Mouse (Mus musculus): ENCODE measurements around the gene Cnih3. TPM values are rescaled to one million over a fixed set of nuclear protein-coding genes. Genes with fewer than 3 reads are reported as not detected.

The Cnih3 gene
- total and polyA plus RNA-seq, 3 experiments, result 0.04 TPM; not detected in 2

DNA sequence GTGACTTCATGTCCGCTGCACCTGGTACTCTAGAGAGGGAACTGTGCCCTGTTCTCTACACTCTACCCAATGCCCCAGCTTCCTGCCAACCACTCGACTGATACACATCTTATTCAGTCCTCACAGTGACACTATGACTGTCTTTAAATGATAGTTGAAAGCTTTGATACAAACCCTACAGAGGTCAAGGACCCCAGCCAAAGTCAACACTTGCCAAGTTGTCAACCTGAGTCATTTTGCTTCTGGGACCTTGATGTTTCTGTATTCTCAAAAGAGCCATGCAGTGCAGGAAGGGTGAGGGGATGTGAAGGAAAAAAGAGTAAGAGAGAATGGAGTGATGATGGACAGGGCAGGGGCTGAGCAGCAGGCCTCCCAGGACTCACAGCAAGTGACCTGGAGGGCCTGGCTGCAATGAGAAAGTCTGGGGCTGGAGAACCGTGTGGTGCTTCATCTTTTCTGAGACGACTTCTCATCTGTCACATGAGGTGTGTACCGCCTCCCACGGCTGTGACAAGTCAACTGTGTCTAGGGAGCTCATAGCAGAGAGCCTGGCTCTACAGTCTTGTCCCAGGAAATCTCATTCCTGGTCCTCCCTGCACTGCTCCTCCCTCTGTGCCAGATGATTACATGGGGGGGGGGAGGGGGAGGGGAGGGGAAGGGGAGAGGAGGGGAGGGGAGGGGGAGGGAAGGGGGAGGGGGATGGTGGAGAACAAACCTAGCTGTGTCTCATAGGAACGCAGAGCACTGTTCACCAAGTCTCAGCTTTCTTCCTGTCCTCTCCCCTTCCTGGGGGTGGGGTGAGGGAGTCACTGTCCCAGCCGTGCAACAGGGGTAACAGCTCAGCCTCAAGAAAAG, 109.8 kb downstream of the Cnih3 start:
- no peak for DNase-seq
- no peaks in the 10 kb centered on the region for H3K79me2 ChIP-seq (replicated peaks; ENCODE audit: control insufficient read depth, insufficient read depth, low read length)
- WGBS, result 49% methylated on average over 8 of the region's 8 CpGs
- TF ChIP-seq EP300 (IDR thresholded peaks at IDR 0.05; ENCODE audit: insufficient read depth, low read depth, low read length) (no peak), CTCF (IDR thresholded peaks at IDR 0.05) (no peak), POLR2A (IDR thresholded peaks at IDR 0.05; ENCODE audit: insufficient read depth, low read depth, low read length) (no peak)
- no peaks in the 10 kb centered on the region for H3K4me1 ChIP-seq (ENCODE audit: control insufficient read depth, insufficient read depth, low read length)
- H3K9ac ChIP-seq (ENCODE audit: low read depth, low read length), result no peak overlapping the region
- no peaks in the 10 kb centered on the region for H3K36me3 ChIP-seq (ENCODE audit: control insufficient read depth, insufficient read depth, low read length)
- H3K27ac ChIP-seq, result no peak overlapping the region
- no peak overlapping the region for H3K4me3 ChIP-seq
- H3K27me3 ChIP-seq (ENCODE audit: control insufficient read depth, insufficient read depth, low read length), result no peaks in the 10 kb centered on the region
- intact Hi-C loops (cut with DNase I), result loop anchor here (5.0 kb wide), 1 partner anchor 85 kb away; no protein-coding TSS in a partner anchor

DNA sequence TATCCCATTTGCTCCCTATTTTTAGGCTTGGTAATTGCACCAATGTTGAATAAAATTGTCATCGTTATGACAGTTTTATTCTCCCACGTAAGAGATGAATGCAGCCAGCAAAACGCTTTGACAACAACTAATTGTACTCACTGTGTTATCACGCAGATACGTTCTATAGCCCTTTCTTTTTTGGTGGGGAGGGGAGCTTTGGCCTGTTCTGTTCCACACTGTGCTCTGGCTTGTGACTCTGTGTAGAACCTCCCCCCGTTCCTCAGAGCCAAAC, 110.4 kb downstream of the Cnih3 start:
- Histone ChIP-seq H3K79me2 (replicated peaks; ENCODE audit: control insufficient read depth, insufficient read depth, low read length) (no peaks in the 10 kb centered on the region), H3K27ac (no peak overlapping the region), H3K36me3 (ENCODE audit: control insufficient read depth, insufficient read depth, low read length) (no peaks in the 10 kb centered on the region), H3K4me1 (ENCODE audit: control insufficient read depth, insufficient read depth, low read length) (no peaks in the 10 kb centered on the region), H3K27me3 (ENCODE audit: control insufficient read depth, insufficient read depth, low read length) (no peaks in the 10 kb centered on the region), H3K9ac (ENCODE audit: low read depth, low read length) (no peak overlapping the region), H3K4me3 (no peak overlapping the region)
- TF ChIP-seq CTCF (IDR thresholded peaks at IDR 0.05) (no peak), EP300 (IDR thresholded peaks at IDR 0.05; ENCODE audit: insufficient read depth, low read depth, low read length) (no peak), POLR2A (IDR thresholded peaks at IDR 0.05; ENCODE audit: insufficient read depth, low read depth, low read length) (no peak)
- intact Hi-C loops (cut with DNase I), result loop anchor here (5.0 kb wide), 1 partner anchor 84 kb away; no protein-coding TSS in a partner anchor
- WGBS, result 82% methylated on average over 6 of the region's 6 CpGs
- DNase-seq, result no peak

DNA sequence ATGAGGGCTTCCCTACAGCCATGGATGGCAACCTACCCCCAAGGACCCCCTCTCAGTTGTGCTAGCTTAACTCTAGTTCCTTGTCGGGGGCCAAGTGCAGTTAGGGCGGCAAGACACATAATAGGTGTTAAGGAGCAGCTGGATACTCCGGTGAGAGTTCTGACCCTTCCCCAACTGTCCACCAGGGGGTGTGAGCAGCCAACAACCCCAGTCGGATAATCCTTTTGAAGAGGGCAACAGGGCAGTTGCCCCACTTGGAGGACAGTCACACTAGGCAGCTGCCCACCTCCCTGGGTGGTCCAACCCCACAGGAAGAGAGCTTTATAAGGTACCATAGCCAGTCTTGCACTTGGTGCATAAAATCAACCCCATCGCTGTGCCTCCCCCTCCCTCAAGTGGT, 112.6 kb downstream of the Cnih3 start:
- no peak overlapping the region for H3K27ac ChIP-seq
- H3K36me3 ChIP-seq (ENCODE audit: control insufficient read depth, insufficient read depth, low read length), result no peaks in the 10 kb centered on the region
- no peak overlapping the region for H3K4me3 ChIP-seq
- TF ChIP-seq EP300 (IDR thresholded peaks at IDR 0.05; ENCODE audit: insufficient read depth, low read depth, low read length) (no peak), CTCF (IDR thresholded peaks at IDR 0.05) (peak; percentile 55), POLR2A (IDR thresholded peaks at IDR 0.05; ENCODE audit: insufficient read depth, low read depth, low read length) (no peak)
- intact Hi-C loops (cut with DNase I), result no loop called here
- DNase-seq, result no peak
- H3K4me1 ChIP-seq (ENCODE audit: control insufficient read depth, insufficient read depth, low read length), result no peaks in the 10 kb centered on the region
- no peaks in the 10 kb centered on the region for H3K27me3 ChIP-seq (ENCODE audit: control insufficient read depth, insufficient read depth, low read length)
- no peaks in the 10 kb centered on the region for H3K79me2 ChIP-seq (replicated peaks; ENCODE audit: control insufficient read depth, insufficient read depth, low read length)
- 56% methylated on average over 5 of the region's 5 CpGs for WGBS
- H3K9ac ChIP-seq (ENCODE audit: low read depth, low read length), result no peak overlapping the region

DNA sequence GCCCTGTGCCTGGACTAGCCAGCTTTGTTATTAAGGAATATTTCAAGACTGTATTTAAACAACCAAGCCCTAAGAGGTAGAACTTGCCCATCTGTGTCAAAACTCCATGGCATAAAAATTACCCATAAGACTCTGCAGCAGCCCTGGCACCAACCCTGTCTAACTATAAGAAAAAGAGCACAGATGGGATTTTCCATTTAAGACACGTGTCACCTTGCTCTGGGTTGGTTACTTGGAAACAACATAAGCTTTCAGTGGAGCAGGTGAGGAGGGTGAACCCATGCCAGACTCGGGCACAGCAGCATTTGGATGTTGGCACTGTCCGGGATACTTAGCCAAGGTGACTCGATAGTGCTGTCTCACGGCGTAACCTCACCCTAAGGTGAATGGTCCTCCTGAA, 113.6 kb downstream of the Cnih3 start:
- TF ChIP-seq EP300 (IDR thresholded peaks at IDR 0.05; ENCODE audit: insufficient read depth, low read depth, low read length) (no peak), POLR2A (IDR thresholded peaks at IDR 0.05; ENCODE audit: insufficient read depth, low read depth, low read length) (no peak), CTCF (IDR thresholded peaks at IDR 0.05) (no peak)
- H3K36me3 ChIP-seq (ENCODE audit: control insufficient read depth, insufficient read depth, low read length), result no peaks in the 10 kb centered on the region
- H3K27ac ChIP-seq, result no peak overlapping the region
- no peaks in the 10 kb centered on the region for H3K79me2 ChIP-seq (replicated peaks; ENCODE audit: control insufficient read depth, insufficient read depth, low read length)
- no peak overlapping the region for H3K9ac ChIP-seq (ENCODE audit: low read depth, low read length)
- DNase-seq, result no peak
- H3K4me1 ChIP-seq (ENCODE audit: control insufficient read depth, insufficient read depth, low read length), result no peaks in the 10 kb centered on the region
- no peaks in the 10 kb centered on the region for H3K27me3 ChIP-seq (ENCODE audit: control insufficient read depth, insufficient read depth, low read length)
- intact Hi-C loops (cut with DNase I), result no loop called here
- WGBS, result 81% methylated on average over 6 of the region's 6 CpGs
- no peak overlapping the region for H3K4me3 ChIP-seq

DNA sequence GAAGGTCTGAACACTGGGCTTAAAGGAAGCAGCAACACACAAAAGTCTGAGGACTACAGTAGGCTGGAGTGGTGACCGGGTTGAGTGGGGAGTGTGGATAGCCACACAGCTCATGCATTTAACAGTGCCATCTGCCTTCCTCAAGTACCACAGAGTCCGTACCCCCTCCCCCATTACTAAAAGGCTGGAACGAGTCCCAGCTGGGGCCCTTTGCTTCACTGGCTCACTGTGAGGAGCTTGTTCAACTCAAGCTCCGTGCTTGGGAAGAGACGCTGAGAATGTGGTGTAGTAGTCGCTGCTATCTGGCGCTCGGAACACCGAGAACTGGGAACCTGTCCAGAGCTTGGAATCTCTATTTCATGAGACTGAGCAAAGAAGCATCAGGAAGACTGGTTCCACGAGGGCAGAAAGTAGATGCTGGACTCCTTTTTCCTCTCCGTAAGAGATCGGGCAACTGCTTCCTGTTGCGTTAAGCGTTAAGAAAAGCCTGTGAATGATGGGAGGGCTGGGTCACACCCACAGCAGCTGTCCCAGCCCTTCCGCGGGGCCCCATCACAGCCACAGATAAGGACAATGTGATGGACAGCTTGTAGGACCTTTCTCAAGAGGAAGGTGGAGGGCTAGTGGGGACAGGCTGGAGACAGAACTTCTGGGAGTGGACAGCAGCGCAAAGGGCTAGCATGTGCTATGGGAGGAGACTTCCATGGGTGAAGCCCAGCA, 114.3 kb downstream of the Cnih3 start:
- no peak overlapping the region for H3K9ac ChIP-seq (ENCODE audit: low read depth, low read length)
- 17% methylated on average over 17 of the region's 17 CpGs for WGBS
- intact Hi-C loops (cut with DNase I), result no loop called here
- H3K4me3 ChIP-seq, result no peak overlapping the region
- no peaks in the 10 kb centered on the region for H3K27me3 ChIP-seq (ENCODE audit: control insufficient read depth, insufficient read depth, low read length)
- no peak overlapping the region for H3K27ac ChIP-seq
- DNase-seq, result no peak
- H3K4me1 ChIP-seq (ENCODE audit: control insufficient read depth, insufficient read depth, low read length), result no peaks in the 10 kb centered on the region
- no peak for TF ChIP-seq CTCF (IDR thresholded peaks at IDR 0.05)
- no peak for TF ChIP-seq EP300 (IDR thresholded peaks at IDR 0.05; ENCODE audit: insufficient read depth, low read depth, low read length)
- no peak for TF ChIP-seq POLR2A (IDR thresholded peaks at IDR 0.05; ENCODE audit: insufficient read depth, low read depth, low read length)
- no peaks in the 10 kb centered on the region for H3K79me2 ChIP-seq (replicated peaks; ENCODE audit: control insufficient read depth, insufficient read depth, low read length)
- H3K36me3 ChIP-seq (ENCODE audit: control insufficient read depth, insufficient read depth, low read length), result no peaks in the 10 kb centered on the region

DNA sequence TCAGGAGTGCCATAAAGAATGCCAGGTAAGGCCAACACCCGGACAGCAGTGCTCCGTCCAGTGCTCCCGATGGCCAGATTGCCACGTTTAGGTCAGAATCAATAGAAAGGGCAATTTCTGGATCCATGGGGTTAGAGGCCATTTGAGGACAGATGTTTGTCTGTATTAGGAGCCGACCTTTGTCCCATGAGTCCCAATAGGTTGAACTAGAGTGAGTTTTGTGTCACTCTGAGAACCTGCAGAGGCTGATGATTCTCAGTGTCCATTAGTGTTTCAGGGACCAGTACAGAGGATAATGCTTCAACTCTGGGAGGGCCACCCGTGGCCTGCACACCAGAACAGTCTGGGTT, 114.9 kb downstream of the Cnih3 start:
- H3K79me2 ChIP-seq (replicated peaks; ENCODE audit: control insufficient read depth, insufficient read depth, low read length), result no peaks in the 10 kb centered on the region
- no peak overlapping the region for H3K9ac ChIP-seq (ENCODE audit: low read depth, low read length)
- no peaks in the 10 kb centered on the region for H3K27me3 ChIP-seq (ENCODE audit: control insufficient read depth, insufficient read depth, low read length)
- DNase-seq, result no peak
- H3K4me3 ChIP-seq, result no peak overlapping the region
- TF ChIP-seq CTCF (IDR thresholded peaks at IDR 0.05) (no peak), POLR2A (IDR thresholded peaks at IDR 0.05; ENCODE audit: insufficient read depth, low read depth, low read length) (no peak), EP300 (IDR thresholded peaks at IDR 0.05; ENCODE audit: insufficient read depth, low read depth, low read length) (no peak)
- WGBS, result 86% methylated on average over 6 of the region's 6 CpGs
- no peak overlapping the region for H3K27ac ChIP-seq
- H3K4me1 ChIP-seq (ENCODE audit: control insufficient read depth, insufficient read depth, low read length), result no peaks in the 10 kb centered on the region
- no peaks in the 10 kb centered on the region for H3K36me3 ChIP-seq (ENCODE audit: control insufficient read depth, insufficient read depth, low read length)
- intact Hi-C loops (cut with DNase I), result no loop called here

Measured in heart, adult 2 months (tissue).